In the genomic region with DNA sequence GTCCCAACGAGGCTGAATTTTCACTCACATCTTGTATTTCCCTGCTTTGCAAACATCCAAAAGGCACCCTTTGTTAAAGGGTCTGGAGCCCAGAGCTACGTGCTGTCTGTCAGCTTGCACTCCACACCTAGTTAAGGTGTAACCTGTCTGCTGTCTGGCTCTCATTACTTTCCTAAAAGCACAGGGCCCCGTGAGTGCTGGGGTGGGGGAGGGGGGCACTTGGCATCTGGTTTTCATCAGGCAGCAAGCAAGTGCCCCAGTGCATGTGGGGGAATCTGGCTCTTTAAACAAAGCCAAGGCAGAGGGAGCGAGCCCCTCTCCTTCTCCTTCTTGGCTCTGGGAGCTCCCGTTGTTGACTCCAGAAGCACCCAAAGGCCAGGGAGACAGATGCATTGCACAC, we compare ENCODE assay signal across 10 mouse cellular contexts. TPM values are rescaled to one million over a fixed set of nuclear protein-coding genes. Genes with fewer than 3 reads are reported as not detected.
A peak's percentile ranks its signal among the peaks of the same experiment; 100 is the strongest.
DNase-seq lines count a peak whose midpoint lies in the region; ATAC-seq lines count a peak whose summit lies in the region.
"Had no signal": no experiment of that assay in that cellular context is flagged by ENCODE, and none has a peak within 500 bp of the region (broad histone marks: within the 10 kb centered on the region; RNA-seq: fewer than 3 reads in every experiment).

No protein-coding gene starts in this region.

- WGBS in hindbrain, embryonic 11.5 days, result 47% methylated on average over 5 of the region's 5 CpGs
- WGBS in hindbrain, embryonic 14.5 days, result 58% methylated on average over 5 of the region's 5 CpGs
- WGBS in embryonic facial prominence, embryonic 14.5 days, result 20% methylated on average over 5 of the region's 5 CpGs

- no peak overlapping the region for H3K4me2 ChIP-seq in hindbrain, embryonic 11.5 days (replicated peaks; ENCODE audit: low read depth, low read length)
- no peak overlapping the region for H3K4me2 ChIP-seq in hindbrain, embryonic 14.5 days (replicated peaks)
- peak overlapping the region; percentile 39 for H3K4me2 ChIP-seq in embryonic facial prominence, embryonic 14.5 days (ENCODE audit: low read depth, low read length)

- H3K9ac ChIP-seq in hindbrain, embryonic 11.5 days (ENCODE audit: low read depth, low read length), result no peak overlapping the region
- no peak overlapping the region for H3K9ac ChIP-seq in hindbrain, embryonic 14.5 days
- no peak overlapping the region for H3K9ac ChIP-seq in embryonic facial prominence, embryonic 14.5 days (ENCODE audit: low read depth, low read length)

- H3K4me1 ChIP-seq in hindbrain, embryonic 11.5 days (replicated peaks; ENCODE audit: control insufficient read depth, insufficient read depth, low read length), result peaks cover 6% of the 10 kb centered on the region
- H3K4me1 ChIP-seq in hindbrain, embryonic 14.5 days (replicated peaks; ENCODE audit: control insufficient read depth, insufficient read depth, low read length), result peaks cover 65% of the 10 kb centered on the region
- H3K4me1 ChIP-seq in embryonic facial prominence, embryonic 14.5 days (ENCODE audit: control insufficient read depth, insufficient read depth, low read length), result peaks cover 93% of the 10 kb centered on the region

- H3K27ac ChIP-seq in hindbrain, embryonic 11.5 days (ENCODE audit: low read depth, low read length), result no peak overlapping the region
- H3K27ac ChIP-seq in hindbrain, embryonic 14.5 days, result no peak overlapping the region
- peak overlapping the region; percentile 88 for H3K27ac ChIP-seq in embryonic facial prominence, embryonic 14.5 days (replicated peaks; ENCODE audit: low read depth, low read length)

- no peaks in the 10 kb centered on the region for H3K9me3 ChIP-seq in hindbrain, embryonic 11.5 days (ENCODE audit: control insufficient read depth, low read length)
- no peaks in the 10 kb centered on the region for H3K9me3 ChIP-seq in hindbrain, embryonic 14.5 days (ENCODE audit: control insufficient read depth, low read length)
- H3K9me3 ChIP-seq in embryonic facial prominence, embryonic 14.5 days (ENCODE audit: control insufficient read depth, low read length), result no peaks in the 10 kb centered on the region

- peak; percentile 56 for DNase-seq in hindbrain, embryonic 11.5 days (ENCODE audit: low spot score)
- DNase-seq in hindbrain, embryonic 14.5 days (ENCODE audit: low spot score), result no peak
- DNase-seq in embryo, embryonic 10.5 days (ENCODE audit: low spot score), result peak; percentile 77
- peak; percentile 78 for DNase-seq in embryonic facial prominence, embryonic 14.5 days (ENCODE audit: low spot score)
- DNase-seq in mesoderm, embryonic 11.5 days (ENCODE audit: low read depth, low spot score), result peak; percentile 76
- DNase-seq in cerebellum, postnatal 10 days, result no peak
- DNase-seq: kidney, postnatal 14 days; right cerebral cortex, adult 18-20 months had no signal

- H3K36me3 ChIP-seq in hindbrain, embryonic 11.5 days (ENCODE audit: control insufficient read depth, insufficient read depth, low read length), result no peaks in the 10 kb centered on the region
- H3K36me3 ChIP-seq in hindbrain, embryonic 14.5 days (replicated peaks; ENCODE audit: control insufficient read depth, insufficient read depth), result no peaks in the 10 kb centered on the region
- H3K36me3 ChIP-seq in embryonic facial prominence, embryonic 14.5 days (ENCODE audit: control insufficient read depth, insufficient read depth, low read length), result no peaks in the 10 kb centered on the region

- no peak overlapping the region for H3K4me3 ChIP-seq in hindbrain, embryonic 11.5 days (ENCODE audit: low read depth, low read length)
- H3K4me3 ChIP-seq in hindbrain, embryonic 14.5 days (replicated peaks; ENCODE audit: low read length), result no peak overlapping the region
- H3K4me3 ChIP-seq in embryonic facial prominence, embryonic 14.5 days (ENCODE audit: low read depth, low read length), result no peak overlapping the region

- no peak for ATAC-seq in hindbrain, embryonic 11.5 days (ENCODE audit: low FRiP score)
- no peak for ATAC-seq in hindbrain, embryonic 14.5 days (ENCODE audit: low FRiP score)
- peak; percentile 58 for ATAC-seq in embryonic facial prominence, embryonic 14.5 days (ENCODE audit: low read depth)
- ATAC-seq in erythroblast, adult 5-6 weeks (replicated peaks; ENCODE audit: low FRiP score, poor library complexity, severe bottlenecking), result no peak
- ATAC-seq in erythroid progenitor cell, adult 5-6 weeks (replicated peaks; ENCODE audit: low FRiP score, poor library complexity, severe bottlenecking), result no peak

- no peaks in the 10 kb centered on the region for H3K27me3 ChIP-seq in hindbrain, embryonic 11.5 days (ENCODE audit: control insufficient read depth, insufficient read depth, low read length)
- no peaks in the 10 kb centered on the region for H3K27me3 ChIP-seq in hindbrain, embryonic 14.5 days (ENCODE audit: control insufficient read depth, insufficient read depth, low read length)
- no peaks in the 10 kb centered on the region for H3K27me3 ChIP-seq in embryonic facial prominence, embryonic 14.5 days (replicated peaks; ENCODE audit: control insufficient read depth, insufficient read depth, low read length)

RNA-seq across cellular contexts. Expression of a gene that starts 18.5 kb away (rescaled TPM):
- 23.8 and 27.6 TPM in 2 replicates for polyA plus RNA-seq in hindbrain, embryonic 11.5 days (2014; fragmentation: Nextera tagmentation; extraction: Ambion mirVana)
- polyA plus RNA-seq in hindbrain, embryonic 14.5 days (2014; fragmentation: Nextera tagmentation; extraction: Ambion mirVana), result 48.8 and 51.7 TPM in 2 replicates
- polyA plus RNA-seq in embryonic facial prominence, embryonic 14.5 days (2014; fragmentation: Nextera tagmentation; extraction: Ambion mirVana), result 37.0 and 40.6 TPM in 2 replicates
- 0.84 and 0.96 TPM in 2 replicates for total RNA-seq in erythroblast, adult 5-6 weeks (2015; ENCODE audit: low replicate concordance)
- total RNA-seq in erythroblast, adult 5-6 weeks (2017; ENCODE audit: low replicate concordance), result 1.4 and 2.8 TPM in 2 replicates
- total RNA-seq in erythroid progenitor cell, adult 5-6 weeks (2015; ENCODE audit: low replicate concordance), result 4.3 and 6.7 TPM in 2 replicates
- total RNA-seq in erythroid progenitor cell, adult 5-6 weeks (2017; ENCODE audit: low replicate concordance), result 2.6 and 7.1 TPM in 2 replicates

Comparison
In these comparisons a context has a peak if more than half of its experiments do, and no peak if none do; other contexts are left out.
1. DNase-seq: peak in hindbrain, embryonic 11.5 days (single experiment), embryo, embryonic 10.5 days (single experiment), embryonic facial prominence, embryonic 14.5 days (single experiment) and mesoderm, embryonic 11.5 days (single experiment); none in hindbrain, embryonic 14.5 days (single experiment) and cerebellum, postnatal 10 days (0 of 2).